Mouse (Mus musculus): Measurements from ENCODE around the gene Triml2. TPM values are rescaled to one million over a fixed set of nuclear protein-coding genes. Genes with fewer than 3 reads are reported as not detected.

Triml2 gene
- not detected for total RNA-seq (2021)
- long read RNA-seq, experiment 1 = 0 reads
- long read RNA-seq, experiment 2 = 0 reads

- no peak for DNase-seq
- intact Hi-C loops (cut with DNase I) = no loop called here
These were observed at the start of gene Triml2 for GRCm38 (mm10) chr8:43180054-43180690. TSS of gene Triml2 (plus strand) at chr8:43180541.

GRCm38 (mm10) chr8:43141386-43141785, 39.0 kb upstream of the Triml2 start, which contains the start of gene Triml1:
TSS of gene Triml1 (minus strand) at chr8:43141486.
- intact Hi-C loops (cut with DNase I) = no loop called here
- no peak for DNase-seq

GRCm38 (mm10) chr8:43149307-43149706, 31.0 kb upstream of the Triml2 start:
- intact Hi-C loops (cut with DNase I) = no loop called here
- DNase-seq = no peak

GRCm38 (mm10) chr8:43163255-43163654, 17.1 kb upstream of the Triml2 start:
- DNase-seq = no peak
- intact Hi-C loops (cut with DNase I) = no loop called here

GRCm38 (mm10) chr8:43164453-43164852, 15.9 kb upstream of the Triml2 start:
- intact Hi-C loops (cut with DNase I) = no loop called here
- DNase-seq = no peak

- intact Hi-C loops (cut with DNase I) = no loop called here
- no peak for DNase-seq
These were observed 12.3 kb upstream of the Triml2 start for GRCm38 (mm10) chr8:43168083-43168482.

GRCm38 (mm10) chr8:43169249-43169755, 11.0 kb upstream of the Triml2 start:
- no peak for DNase-seq
- intact Hi-C loops (cut with DNase I) = no loop called here

- intact Hi-C loops (cut with DNase I) = no loop called here
- no peak for DNase-seq
These were observed 3.4 kb upstream of the Triml2 start for GRCm38 (mm10) chr8:43176766-43177486.

- DNase-seq = no peak
- intact Hi-C loops (cut with DNase I) = no loop called here
These were observed 2.1 kb upstream of the Triml2 start for GRCm38 (mm10) chr8:43178263-43178662.

- intact Hi-C loops (cut with DNase I) = no loop called here
- DNase-seq = no peak
These were observed 1.2 kb upstream of the Triml2 start for GRCm38 (mm10) chr8:43179189-43179588.

GRCm38 (mm10) chr8:43182281-43182680, 1.9 kb downstream of the Triml2 start:
- no peak for DNase-seq
- intact Hi-C loops (cut with DNase I) = no loop called here

GRCm38 (mm10) chr8:43215554-43215953, 35.2 kb downstream of the Triml2 start:
- DNase-seq = no peak
- intact Hi-C loops (cut with DNase I) = no loop called here

GRCm38 (mm10) chr8:43243326-43243725, 63.0 kb downstream of the Triml2 start:
- intact Hi-C loops (cut with DNase I) = no loop called here
- no peak for DNase-seq

Other genes with a start within 250 kb of the Triml2 start
- gene Triml1, start 39.1 kb upstream of the Triml2 start, total RNA-seq (2021) = not detected
- not detected for gene Zfp42, start 126.4 kb downstream of the Triml2 start, total RNA-seq (2021)

Data from gastrocnemius, postnatal 36 days (tissue).